Mouse (Mus musculus): ENCODE measurements around the gene Vamp2. TPM values are rescaled to one million over a fixed set of nuclear protein-coding genes. Genes with fewer than 3 reads are reported as not detected.
"Not testable (repeated sequence)": the region's sequence is repeated elsewhere in the genome, so short reads cannot be mapped to it uniquely, and the experiment has no call there.

Gene Vamp2
- polyA plus RNA-seq, 1 experiment, result 58.3 TPM

GRCm38 (mm10) chr11:69088856-69089615 lies 746 bp downstream of the Vamp2 start:
- H3K4me3 ChIP-seq (ENCODE audit: insufficient read depth, low read length), result peak overlapping the region; percentile 98
- H3K4me1 ChIP-seq (ENCODE audit: control insufficient read depth, insufficient read depth, low read length), result peaks cover 2% of the 10 kb centered on the region; the same call in 1 of the 2 replicates
- H3K27ac ChIP-seq (ENCODE audit: insufficient read depth, low read length), result peak overlapping the region; percentile 72; the same call in 1 of the 2 replicates
- TF ChIP-seq CTCF (IDR thresholded peaks at IDR 0.05; ENCODE audit: borderline replicate concordance, insufficient read depth, low read length), result no peak
- no peak for TF ChIP-seq POLR2A (IDR thresholded peaks at IDR 0.05; ENCODE audit: low read depth, low read length)

GRCm38 (mm10) chr11:69089616-69090290 lies 1.5 kb downstream of the Vamp2 start:
- H3K4me3 ChIP-seq (ENCODE audit: insufficient read depth, low read length), result peak overlapping the region; percentile 98
- H3K4me1 ChIP-seq (ENCODE audit: control insufficient read depth, insufficient read depth, low read length), result peaks cover 2% of the 10 kb centered on the region; the same call in 1 of the 2 replicates
- TF ChIP-seq POLR2A (IDR thresholded peaks at IDR 0.05; ENCODE audit: low read depth, low read length), result no peak
- TF ChIP-seq CTCF (IDR thresholded peaks at IDR 0.05; ENCODE audit: borderline replicate concordance, insufficient read depth, low read length), result no peak
- H3K27ac ChIP-seq (ENCODE audit: insufficient read depth, low read length), result no peak overlapping the region

DNA sequence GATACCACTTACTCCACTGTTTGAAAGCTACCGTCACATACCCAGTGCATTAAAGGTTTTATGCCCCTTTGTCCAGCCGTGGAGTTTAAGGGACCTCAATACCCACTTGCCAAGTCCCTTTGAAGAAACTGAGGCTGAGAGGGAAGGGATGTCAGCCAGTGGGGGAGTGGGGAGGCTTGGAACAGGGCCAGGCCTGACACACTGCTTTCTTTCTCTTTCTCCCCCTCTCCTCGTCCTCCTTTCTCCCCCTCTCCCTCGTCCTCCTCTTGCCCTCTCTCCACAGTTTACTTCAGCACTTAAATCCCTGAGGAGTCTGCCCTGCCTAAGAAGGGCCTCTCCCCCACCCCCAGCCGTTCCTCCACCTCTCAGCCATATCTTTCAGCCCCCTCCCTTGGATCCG lies 2.1 kb downstream of the Vamp2 start:
- peaks cover 2% of the 10 kb centered on the region; the same call in 1 of the 2 replicates for H3K4me1 ChIP-seq (ENCODE audit: control insufficient read depth, insufficient read depth, low read length)
- no peak for TF ChIP-seq POLR2A (IDR thresholded peaks at IDR 0.05; ENCODE audit: low read depth, low read length)
- TF ChIP-seq CTCF (IDR thresholded peaks at IDR 0.05; ENCODE audit: borderline replicate concordance, insufficient read depth, low read length), result no peak
- no peak overlapping the region for H3K27ac ChIP-seq (ENCODE audit: insufficient read depth, low read length)
- peak overlapping the region; percentile 98; the same call in 1 of the 2 replicates for H3K4me3 ChIP-seq (ENCODE audit: insufficient read depth, low read length)

DNA sequence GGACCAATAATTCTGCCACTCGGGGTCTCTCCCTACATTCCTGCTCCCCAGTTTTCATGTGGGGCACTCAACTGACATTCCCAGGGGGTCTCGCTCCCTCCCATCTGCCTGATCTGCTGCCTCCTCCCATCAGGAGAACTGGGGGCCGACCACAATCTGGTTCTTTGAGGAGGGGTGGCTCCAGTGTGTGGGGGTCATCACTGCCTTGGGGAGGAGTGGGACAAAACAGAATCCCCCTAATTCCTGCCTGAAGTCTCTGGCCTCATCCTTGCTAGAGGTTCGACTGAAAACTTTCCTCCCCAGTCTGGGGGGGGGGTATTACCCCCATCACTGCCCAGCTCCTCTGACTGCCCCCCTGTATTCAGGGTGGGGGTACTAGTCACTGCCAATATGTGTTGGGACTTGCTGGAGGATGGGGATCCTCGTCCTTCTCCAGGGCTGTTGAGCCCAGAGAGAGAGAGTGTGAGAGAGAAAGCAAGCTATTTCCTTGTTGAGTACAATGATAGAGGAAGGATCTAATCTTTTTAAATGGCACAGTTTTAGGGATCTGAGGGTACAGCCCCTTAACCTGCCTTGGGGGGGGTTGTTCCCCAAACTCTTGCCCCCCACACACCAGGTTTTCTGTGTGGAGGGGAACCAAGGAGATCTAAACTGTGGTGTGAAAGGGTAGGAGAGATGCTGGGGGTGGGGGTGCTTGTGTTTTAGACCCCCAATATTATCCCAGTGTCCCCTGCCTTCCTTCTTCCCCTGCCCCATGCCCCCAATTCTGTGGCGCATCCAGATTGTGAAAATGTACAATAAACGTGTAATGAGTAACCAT lies 3.5 kb downstream of the Vamp2 start:
- TF ChIP-seq POLR2A (IDR thresholded peaks at IDR 0.05; ENCODE audit: low read depth, low read length) (no peak), CTCF (IDR thresholded peaks at IDR 0.05; ENCODE audit: borderline replicate concordance, insufficient read depth, low read length) (no peak)
- Histone ChIP-seq H3K4me1 (ENCODE audit: control insufficient read depth, insufficient read depth, low read length) (peaks cover 2% of the 10 kb centered on the region), H3K4me3 (ENCODE audit: insufficient read depth, low read length) (no peak overlapping the region), H3K27ac (ENCODE audit: insufficient read depth, low read length) (no peak overlapping the region)

- Histone ChIP-seq H3K4me1 (ENCODE audit: control insufficient read depth, insufficient read depth, low read length) (peaks cover 2% of the 10 kb centered on the region), H3K4me3 (ENCODE audit: insufficient read depth, low read length) (no peak overlapping the region), H3K27ac (ENCODE audit: insufficient read depth, low read length) (no peak overlapping the region)
- TF ChIP-seq CTCF (IDR thresholded peaks at IDR 0.05; ENCODE audit: borderline replicate concordance, insufficient read depth, low read length), result peak; percentile 28; the same call in 1 of the 2 replicates
- no peak for TF ChIP-seq POLR2A (IDR thresholded peaks at IDR 0.05; ENCODE audit: low read depth, low read length)
Measured at GRCm38 (mm10) chr11:69092386-69092751, 4.1 kb downstream of the Vamp2 start.

DNA sequence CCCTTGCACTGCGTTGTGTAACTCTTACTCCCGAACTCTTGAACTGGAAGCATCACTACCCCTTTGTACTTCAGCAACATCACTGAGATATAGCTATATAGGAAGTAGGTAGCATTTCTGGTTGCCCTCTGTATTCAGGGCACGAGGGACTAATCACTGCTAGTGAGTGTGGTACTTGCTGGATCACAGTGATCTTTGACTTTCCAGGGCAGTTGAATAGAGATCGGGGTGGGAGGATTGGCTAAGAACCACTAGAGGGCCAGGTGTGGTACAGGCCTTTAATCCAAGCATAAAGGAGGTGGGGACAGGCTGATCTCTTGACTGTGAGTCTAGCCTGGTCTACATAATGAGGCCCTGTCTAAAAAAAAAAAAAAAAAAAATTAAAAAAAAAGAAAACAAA lies 4.6 kb downstream of the Vamp2 start:
- Histone ChIP-seq H3K4me3 (ENCODE audit: insufficient read depth, low read length) (no peak overlapping the region), H3K27ac (ENCODE audit: insufficient read depth, low read length) (no peak overlapping the region), H3K4me1 (ENCODE audit: control insufficient read depth, insufficient read depth, low read length) (peaks cover 4% of the 10 kb centered on the region)
- TF ChIP-seq POLR2A (IDR thresholded peaks at IDR 0.05; ENCODE audit: low read depth, low read length) (no peak), CTCF (IDR thresholded peaks at IDR 0.05; ENCODE audit: borderline replicate concordance, insufficient read depth, low read length) (no peak)

GRCm38 (mm10) chr11:69093856-69094255 lies 5.6 kb downstream of the Vamp2 start:
- H3K4me3 ChIP-seq (ENCODE audit: insufficient read depth, low read length); H3K27ac ChIP-seq (ENCODE audit: insufficient read depth, low read length): not testable (repeated sequence)
- peaks cover 11% of the 10 kb centered on the region for H3K4me1 ChIP-seq (ENCODE audit: control insufficient read depth, insufficient read depth, low read length)

DNA sequence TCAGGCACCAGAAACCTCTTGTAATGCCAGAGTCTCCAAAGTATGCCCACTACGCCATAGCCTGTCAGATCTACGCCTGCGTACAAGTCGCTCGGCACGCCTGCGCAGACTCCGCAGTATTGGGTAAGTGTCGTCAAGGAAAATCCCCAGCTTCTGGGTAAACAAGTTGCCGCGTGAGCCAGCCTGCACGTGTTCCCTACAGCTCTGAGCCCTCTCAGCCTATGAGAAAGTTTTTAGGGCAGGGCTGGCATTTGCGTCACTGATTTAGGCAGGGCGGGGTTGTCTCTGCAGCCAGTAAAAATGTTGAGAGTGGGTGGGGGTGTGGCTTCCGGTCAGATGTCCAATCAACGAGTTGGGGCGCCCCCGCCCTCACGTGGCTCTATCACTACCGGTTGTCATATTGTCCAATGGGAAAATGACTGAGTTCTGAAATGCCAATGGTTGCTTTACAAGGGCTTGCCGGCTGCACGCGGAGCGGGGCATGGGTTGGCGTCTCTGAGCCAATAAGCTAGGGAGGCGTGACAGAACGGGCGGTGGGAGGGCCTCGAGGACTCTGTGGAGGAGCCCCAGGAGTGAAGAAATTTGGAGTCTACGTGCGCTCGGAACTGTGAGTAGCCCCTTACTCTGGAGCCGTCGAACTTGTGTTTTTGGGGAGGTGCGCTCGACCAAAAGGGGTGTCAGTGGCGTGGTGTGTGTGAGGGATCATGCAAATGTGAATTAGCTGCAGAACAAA lies 6.6 kb downstream of the Vamp2 start, which contains the start of gene Per1:
Per1 (plus strand) TSS at position 521 of the 733 bp plus-strand sequence.
- Histone ChIP-seq H3K4me1 (ENCODE audit: control insufficient read depth, insufficient read depth, low read length) (peaks cover 11% of the 10 kb centered on the region), H3K4me3 (ENCODE audit: insufficient read depth, low read length) (peak within 1 kb of the TSS; percentile 68), H3K27ac (ENCODE audit: insufficient read depth, low read length) (peak within 1 kb of the TSS; percentile 72)
- TF ChIP-seq POLR2A (IDR thresholded peaks at IDR 0.05; ENCODE audit: low read depth, low read length), result peak; percentile 78
- TF ChIP-seq CTCF (IDR thresholded peaks at IDR 0.05; ENCODE audit: borderline replicate concordance, insufficient read depth, low read length), result no peak

Data from embryonic fibroblast, embryonic 13.5 days (primary cell).